ENCODE assay signal across 9 mouse cellular contexts in genomic region chr4:140815996-140816917, GRCm38 (mm10). TPM values are rescaled to one million over a fixed set of nuclear protein-coding genes. Genes with fewer than 3 reads are reported as not detected.
DNase-seq lines count a peak whose midpoint lies in the region; ATAC-seq and TF ChIP-seq lines count a peak whose summit lies in the region.
"Had no signal": no experiment of that assay in that cellular context is flagged by ENCODE, and none has a peak within 500 bp of the region (broad histone marks: within the 10 kb centered on the region; RNA-seq: fewer than 3 reads in every experiment).

No protein-coding gene starts in this region.

- no peaks in the 10 kb centered on the region for H3K79me3 ChIP-seq in C2C12 (ENCODE audit: low read depth)

- H3K36me3 ChIP-seq in C2C12 (ENCODE audit: control insufficient read depth, insufficient read depth): no peaks in the 10 kb centered on the region
- H3K36me3 ChIP-seq in liver, embryonic 14.5 days (replicated peaks; ENCODE audit: control insufficient read depth, insufficient read depth, low read depth): no peaks in the 10 kb centered on the region

- no peaks in the 10 kb centered on the region for H3K9me3 ChIP-seq in liver, embryonic 14.5 days (ENCODE audit: control insufficient read depth, low read length)

- no peak overlapping the region for H3ac ChIP-seq in C2C12 (ENCODE audit: control insufficient read depth, insufficient read length, low read depth)

- no peak for TF ChIP-seq EP300 in liver, embryonic 14.5 days (IDR thresholded peaks at IDR 0.05; ENCODE audit: low read depth)

- TF ChIP-seq CTCF in C2C12 (IDR thresholded peaks at IDR 0.05; ENCODE audit: control insufficient read depth, insufficient read depth, insufficient read length): no peak
- no peak for TF ChIP-seq CTCF in liver, embryonic 14.5 days (IDR thresholded peaks at IDR 0.05; ENCODE audit: low read depth)

- H3K27ac ChIP-seq in liver, embryonic 14.5 days: no peak overlapping the region

- peaks cover 29 to 41% of the 10 kb centered on the region in 2 experiments for H3K4me1 ChIP-seq in liver, embryonic 14.5 days (replicated peaks; ENCODE audit: control insufficient read depth in 2 of 2, insufficient read depth in 2 of 2, low read length in 1 of 2)

- no peaks in the 10 kb centered on the region for H3K79me2 ChIP-seq in C2C12 (ENCODE audit: control insufficient read depth, insufficient read depth)

- no peak overlapping the region; the same call in 1 of the 2 replicates for H3K4me2 ChIP-seq in liver, embryonic 14.5 days (ENCODE audit: low read depth)

- DNase-seq in 3134 (ENCODE audit: extremely low read depth, insufficient read length, low spot score): peak; percentile 46
- DNase-seq in liver, embryonic 14.5 days (ENCODE audit: low read depth in 3 of 3, low spot score in 3 of 3): peak in 2 of 3 experiments; percentile 51 to 59
- DNase-seq in cerebellum, adult 9-10 months: no peak

- 8% methylated on average over 10 of the region's 10 CpGs for WGBS in liver, embryonic 14.5 days (ENCODE audit: insufficient replicate concordance)

- no peaks in the 10 kb centered on the region for H3K27me3 ChIP-seq in C2C12 (ENCODE audit: control insufficient read depth, insufficient read depth, insufficient read length)
- no peaks in the 10 kb centered on the region for H3K27me3 ChIP-seq in liver, embryonic 14.5 days (ENCODE audit: control insufficient read depth, insufficient read depth, low read length)

- H3K4me3 ChIP-seq in C2C12 (ENCODE audit: insufficient read depth, poor library complexity, severe bottlenecking): peak overlapping the region; percentile 6
- no peak overlapping the region for H3K4me3 ChIP-seq in liver, embryonic 14.5 days (ENCODE audit: insufficient read depth in 1 of 2, low read depth in 2 of 2, low read length in 2 of 2)

- H3K9ac ChIP-seq in liver, embryonic 14.5 days (replicated peaks): no peak overlapping the region

- peak; percentile 26; the same call in 1 of the 2 replicates for ATAC-seq in granulocyte monocyte progenitor cell, adult 5-6 weeks (replicated peaks; ENCODE audit: poor library complexity, severe bottlenecking)
- ATAC-seq in liver, embryonic 14.5 days (ENCODE audit: insufficient read depth): peak; percentile 39; the same call in 1 of the 2 replicates
- no peak for ATAC-seq in frontal cortex, adult (ENCODE audit: low TSS enrichment)
- no peak for ATAC-seq in cerebellum, adult (ENCODE audit: insufficient number of reproducible peaks, low FRiP score, low TSS enrichment)

TF ChIP-seq in C2C12, 6 proteins besides CTCF, POLR2A, EP300 and RAD21:
- TF ChIP-seq CEBPB (IDR thresholded peaks at IDR 0.05; ENCODE audit: low read depth): no peak
- no peak for TF ChIP-seq MYOD1 (IDR thresholded peaks at IDR 0.05; ENCODE audit: control insufficient read depth, insufficient read length, low read depth)
- TF ChIP-seq MAX (IDR thresholded peaks at IDR 0.05): no peak
- TF ChIP-seq FOSL1 (IDR thresholded peaks at IDR 0.05; ENCODE audit: insufficient read depth, low read length, poor library complexity, severe bottlenecking): no peak
- no peak for TF ChIP-seq USF1 (IDR thresholded peaks at IDR 0.05; ENCODE audit: low read depth)
- TF ChIP-seq MYOG (IDR thresholded peaks at IDR 0.05; ENCODE audit: control insufficient read depth, extremely low read depth, insufficient read length): no peak

RNA-seq across cellular contexts. Expression of gene Padi3, which starts 5.8 kb away (rescaled TPM):
- polyA plus RNA-seq in C2C12 (2012; fragmentation: generic; extraction: Trizol): 1.1 TPM
- total RNA-seq in granulocyte monocyte progenitor cell, adult 5-6 weeks (2014; fragmentation: Nextera tagmentation): 0.19 and 0.21 TPM in 2 replicates
- 0.04 TPM in 1 of 2 replicates, not detected in the other for total RNA-seq in granulocyte monocyte progenitor cell, adult 5-6 weeks (2017)
- 0.11 and 0.17 TPM in 2 replicates for polyA plus RNA-seq in liver, embryonic 14.5 days (2012; rRNA removed)
- 0.13 and 0.25 TPM in 2 replicates for polyA plus RNA-seq in liver, embryonic 14.5 days (2014; fragmentation: Nextera tagmentation; extraction: Ambion mirVana)
- total RNA-seq: neutrophil, adult 5-6 weeks had no signal

RNA-seq across cellular contexts. Expression of gene Padi1, which starts 29.3 kb away (rescaled TPM):
- 0.01 TPM for polyA plus RNA-seq in C2C12 (2012; fragmentation: generic; extraction: Trizol)
- total RNA-seq in granulocyte monocyte progenitor cell, adult 5-6 weeks (2014; fragmentation: Nextera tagmentation): not detected in 2 replicates
- total RNA-seq in granulocyte monocyte progenitor cell, adult 5-6 weeks (2017): not detected in 2 replicates
- 0.01 and 0.02 TPM in 2 replicates for polyA plus RNA-seq in liver, embryonic 14.5 days (2012; rRNA removed)
- polyA plus RNA-seq in liver, embryonic 14.5 days (2014; fragmentation: Nextera tagmentation; extraction: Ambion mirVana): 0.06 TPM in 1 of 2 replicates, not detected in the other
- polyA plus RNA-seq: heart, postnatal 0 days had no signal

RNA-seq across cellular contexts. Expression of gene Padi4, which starts 42.2 kb away (rescaled TPM):
- 0.02 TPM for polyA plus RNA-seq in C2C12 (2012; fragmentation: generic; extraction: Trizol)
- 2.8 and 7.9 TPM in 2 replicates for total RNA-seq in granulocyte monocyte progenitor cell, adult 5-6 weeks (2014; fragmentation: Nextera tagmentation)
- total RNA-seq in granulocyte monocyte progenitor cell, adult 5-6 weeks (2017): 5.1 and 6.4 TPM in 2 replicates
- 0.37 and 0.58 TPM in 2 replicates for polyA plus RNA-seq in liver, embryonic 14.5 days (2012; rRNA removed)
- polyA plus RNA-seq in liver, embryonic 14.5 days (2014; fragmentation: Nextera tagmentation; extraction: Ambion mirVana): 0.34 and 0.52 TPM in 2 replicates

Comparison
In these comparisons a context has a peak if more than half of its experiments do, and no peak if none do; other contexts are left out.
1. ATAC-seq: peak in granulocyte monocyte progenitor cell, adult 5-6 weeks (single experiment) and liver, embryonic 14.5 days (single experiment); none in frontal cortex, adult (single experiment) and cerebellum, adult (single experiment).